Mouse (Mus musculus): ENCODE measurements around the gene Lrp1. TPM values are rescaled to one million over a fixed set of nuclear protein-coding genes. Genes with fewer than 3 reads are reported as not detected.
A peak's percentile ranks its signal among the peaks of the same experiment; 100 is the strongest.

Gene Lrp1
- total RNA-seq, 2 experiments from 2014 or later: 341 to 357 TPM

- intact Hi-C loops (cut with DNase I): no loop called here
- Histone ChIP-seq H3K4me3 (no peak overlapping the region), H3K27ac (no peak overlapping the region)
- no peak for TF ChIP-seq CTCF (IDR thresholded peaks at IDR 0.05)
- no peak for DNase-seq (ENCODE audit: extremely low spot score in 1 of 2, low spot score in 2 of 2)
Observed at GRCm38 (mm10) chr10:127583649-127584048, 37.3 kb downstream of the Lrp1 start.

- no peak overlapping the region for H3K27ac ChIP-seq
- no peak overlapping the region for H3K4me3 ChIP-seq
- TF ChIP-seq CTCF (IDR thresholded peaks at IDR 0.05): no peak
- no peak for DNase-seq (ENCODE audit: extremely low spot score in 1 of 2, low spot score in 2 of 2)
- intact Hi-C loops (cut with DNase I): no loop called here
Observed at GRCm38 (mm10) chr10:127581291-127581690, 39.7 kb downstream of the Lrp1 start.

GRCm38 (mm10) chr10:127577982-127578381 lies 43.0 kb downstream of the Lrp1 start:
- no peak overlapping the region for H3K4me3 ChIP-seq
- intact Hi-C loops (cut with DNase I): loop anchor here (2.0 kb wide), 1 partner anchor 45 kb away; no protein-coding TSS in a partner anchor
- TF ChIP-seq CTCF (IDR thresholded peaks at IDR 0.05): no peak

GRCm38 (mm10) chr10:127577156-127577555 lies 43.8 kb downstream of the Lrp1 start:
- no peak for TF ChIP-seq CTCF (IDR thresholded peaks at IDR 0.05)
- Histone ChIP-seq H3K4me3 (no peak overlapping the region), H3K27ac (no peak overlapping the region)
- intact Hi-C loops (cut with DNase I): loop anchor here (2.0 kb wide), 1 partner anchor 46 kb away; no protein-coding TSS in a partner anchor
- DNase-seq (ENCODE audit: extremely low spot score in 1 of 2, low spot score in 2 of 2): no peak

More at GRCm38 (mm10) chr10:127577982-127578381, 43.0 kb downstream of the Lrp1 start:
- no peak overlapping the region for H3K27ac ChIP-seq
- DNase-seq (ENCODE audit: extremely low spot score in 1 of 2, low spot score in 2 of 2): no peak

GRCm38 (mm10) chr10:127576381-127576961 lies 44.5 kb downstream of the Lrp1 start:
- intact Hi-C loops (cut with DNase I): loop anchor here (2.0 kb wide), 1 partner anchor 46 kb away; no protein-coding TSS in a partner anchor
- DNase-seq (ENCODE audit: extremely low spot score in 1 of 2, low spot score in 2 of 2): peak; percentile 57 to 61
- TF ChIP-seq CTCF (IDR thresholded peaks at IDR 0.05): peak; percentile 65
- Histone ChIP-seq H3K27ac (no peak overlapping the region), H3K4me3 (no peak overlapping the region)

- no peak overlapping the region for H3K27ac ChIP-seq
- intact Hi-C loops (cut with DNase I): loop anchor here (2.0 kb wide), 1 partner anchor 47 kb away; no protein-coding TSS in a partner anchor
- H3K4me3 ChIP-seq: no peak overlapping the region
- DNase-seq (ENCODE audit: extremely low spot score in 1 of 2, low spot score in 2 of 2): no peak
- TF ChIP-seq CTCF (IDR thresholded peaks at IDR 0.05): no peak
Observed at GRCm38 (mm10) chr10:127575741-127576140, 45.2 kb downstream of the Lrp1 start.

- intact Hi-C loops (cut with DNase I): no loop called here
- Histone ChIP-seq H3K27ac (no peak overlapping the region), H3K4me3 (no peak overlapping the region)
- no peak for TF ChIP-seq CTCF (IDR thresholded peaks at IDR 0.05)
- DNase-seq (ENCODE audit: extremely low spot score in 1 of 2, low spot score in 2 of 2): no peak
Observed at GRCm38 (mm10) chr10:127572281-127572680, 48.7 kb downstream of the Lrp1 start.

GRCm38 (mm10) chr10:127570937-127571641 lies 49.9 kb downstream of the Lrp1 start:
- Histone ChIP-seq H3K27ac (no peak overlapping the region), H3K4me3 (no peak overlapping the region)
- no peak for TF ChIP-seq CTCF (IDR thresholded peaks at IDR 0.05)
- no peak for DNase-seq (ENCODE audit: extremely low spot score in 1 of 2, low spot score in 2 of 2)
- intact Hi-C loops (cut with DNase I): no loop called here

GRCm38 (mm10) chr10:127570384-127570783 lies 50.6 kb downstream of the Lrp1 start:
- DNase-seq (ENCODE audit: extremely low spot score in 1 of 2, low spot score in 2 of 2): no peak
- H3K27ac ChIP-seq: no peak overlapping the region
- no peak overlapping the region for H3K4me3 ChIP-seq
- intact Hi-C loops (cut with DNase I): no loop called here
- TF ChIP-seq CTCF (IDR thresholded peaks at IDR 0.05): no peak

- peak; percentile 65 to 66 for DNase-seq (ENCODE audit: extremely low spot score in 1 of 2, low spot score in 2 of 2)
- H3K4me3 ChIP-seq: no peak overlapping the region
- TF ChIP-seq CTCF (IDR thresholded peaks at IDR 0.05): peak; percentile 86
- intact Hi-C loops (cut with DNase I): no loop called here
- H3K27ac ChIP-seq: 0 out of 2 replicates have a peak overlapping the region, but pooled peaks have one; percentile 24
Observed at GRCm38 (mm10) chr10:127569450-127569849, 51.5 kb downstream of the Lrp1 start.

GRCm38 (mm10) chr10:127566553-127567326 lies 54.2 kb downstream of the Lrp1 start:
- Histone ChIP-seq H3K4me3 (no peak overlapping the region), H3K27ac (no peak overlapping the region)
- no peak for TF ChIP-seq CTCF (IDR thresholded peaks at IDR 0.05)
- intact Hi-C loops (cut with DNase I): no loop called here
- no peak for DNase-seq (ENCODE audit: extremely low spot score in 1 of 2, low spot score in 2 of 2)

GRCm38 (mm10) chr10:127564301-127564700 lies 56.6 kb downstream of the Lrp1 start:
- no peak for TF ChIP-seq CTCF (IDR thresholded peaks at IDR 0.05)
- intact Hi-C loops (cut with DNase I): no loop called here
- H3K27ac ChIP-seq: peak overlapping the region; percentile 28; the same call in 1 of the 2 replicates
- DNase-seq (ENCODE audit: extremely low spot score in 1 of 2, low spot score in 2 of 2): no peak
- H3K4me3 ChIP-seq: no peak overlapping the region
